Mouse (Mus musculus) hindbrain, embryonic 12.5 days (tissue): ENCODE measurements around the gene Gm9507. TPM values are rescaled to one million over a fixed set of nuclear protein-coding genes. Genes with fewer than 3 reads are reported as not detected.

Experiments used
- polyA plus RNA-seq: library from polyadenylated mRNA; unstranded; fragments of >200 nt; fragmentation: Nextera tagmentation; extraction: Ambion mirVana; gene quantifications from 2 replicates; pipeline ENCODE4 v1.2.1, GENCODE M21; 2016

Gene Gm9507
- polyA plus RNA-seq, 1 experiment from 2014 or later: not detected

Other genes starting within 250 kb of the Gm9507 start
- gene Pttg1ip, start 230.1 kb downstream of the Gm9507 start, polyA plus RNA-seq: 77.2 and 78.8 TPM in 2 replicates
- gene Sumo3, start 205.7 kb downstream of the Gm9507 start, polyA plus RNA-seq: 276 and 287 TPM in 2 replicates
- gene Gm49325, start 205.6 kb downstream of the Gm9507 start, polyA plus RNA-seq: 13.2 and 13.3 TPM in 2 replicates
- gene Ube2g2, start 189.6 kb downstream of the Gm9507 start, polyA plus RNA-seq: 81.6 and 82.3 TPM in 2 replicates
- 0.48 and 1.2 TPM in 2 replicates for gene Tspear, start 125.3 kb downstream of the Gm9507 start, polyA plus RNA-seq
- not detected in 2 replicates for gene Gm19402, start 121.1 kb downstream of the Gm9507 start, polyA plus RNA-seq
- gene Gm9508, start 114.6 kb downstream of the Gm9507 start, polyA plus RNA-seq: not detected in 2 replicates
- gene Gm10272, start 105.2 kb downstream of the Gm9507 start, polyA plus RNA-seq: not detected in 2 replicates
- gene Gm10024, start 100.4 kb downstream of the Gm9507 start, polyA plus RNA-seq: not detected in 2 replicates
- gene Gm10142, start 96.0 kb downstream of the Gm9507 start, polyA plus RNA-seq: not detected in 2 replicates
- not detected in 2 replicates for gene Krtap12-1, start 91.2 kb downstream of the Gm9507 start, polyA plus RNA-seq
- not detected in 2 replicates for gene Gm10100, start 85.4 kb downstream of the Gm9507 start, polyA plus RNA-seq
- not detected in 2 replicates for gene Gm18596, start 69.2 kb downstream of the Gm9507 start, polyA plus RNA-seq
- not detected in 2 replicates for gene Gm9736, start 60.5 kb downstream of the Gm9507 start, polyA plus RNA-seq
- not detected in 2 replicates for gene Gm3233, start 52.2 kb downstream of the Gm9507 start, polyA plus RNA-seq
- not detected in 2 replicates for gene Gm3238, start 40.5 kb downstream of the Gm9507 start, polyA plus RNA-seq
- not detected in 2 replicates for gene Gm7138, start 34.9 kb downstream of the Gm9507 start, polyA plus RNA-seq
- gene Gm3250, start 29.3 kb downstream of the Gm9507 start, polyA plus RNA-seq: not detected in 2 replicates
- gene Gm7137, start 23.6 kb downstream of the Gm9507 start, polyA plus RNA-seq: not detected in 2 replicates
- gene Gm9639, start 16.8 kb downstream of the Gm9507 start, polyA plus RNA-seq: not detected in 2 replicates
- gene Gm19668, start 12.7 kb downstream of the Gm9507 start, polyA plus RNA-seq: not detected in 2 replicates
- 0.31 TPM in 1 of 2 replicates, not detected in the other for gene Gm2696, start 2.8 kb upstream of the Gm9507 start, polyA plus RNA-seq
- gene Krtap10-4, start 15.3 kb upstream of the Gm9507 start, polyA plus RNA-seq: not detected in 2 replicates
- not detected in 2 replicates for gene Krtap10-10, start 24.1 kb upstream of the Gm9507 start, polyA plus RNA-seq
- not detected in 2 replicates for gene Gm36176, start 35.0 kb upstream of the Gm9507 start, polyA plus RNA-seq
- not detected in 2 replicates for gene Gm10318, start 41.0 kb upstream of the Gm9507 start, polyA plus RNA-seq
- not detected in 2 replicates for gene Gm3285, start 50.1 kb upstream of the Gm9507 start, polyA plus RNA-seq
- 6.8 and 7.4 TPM in 2 replicates for gene Lrrc3, start 90.7 kb upstream of the Gm9507 start, polyA plus RNA-seq
- 1.3 and 1.4 TPM in 2 replicates for gene Trpm2, start 158.7 kb upstream of the Gm9507 start, polyA plus RNA-seq
- 33.8 and 34.8 TPM in 2 replicates for gene 1810043G02Rik, start 166.7 kb upstream of the Gm9507 start, polyA plus RNA-seq
- gene Pfkl, start 198.2 kb upstream of the Gm9507 start, polyA plus RNA-seq: 118 and 132 TPM in 2 replicates
- gene Dnmt3l, start 230.1 kb upstream of the Gm9507 start, polyA plus RNA-seq: 0.48 TPM in 1 of 2 replicates, not detected in the other
- gene Aire, start 231.8 kb upstream of the Gm9507 start, polyA plus RNA-seq: 0.20 and 0.23 TPM in 2 replicates